In the genomic region with DNA sequence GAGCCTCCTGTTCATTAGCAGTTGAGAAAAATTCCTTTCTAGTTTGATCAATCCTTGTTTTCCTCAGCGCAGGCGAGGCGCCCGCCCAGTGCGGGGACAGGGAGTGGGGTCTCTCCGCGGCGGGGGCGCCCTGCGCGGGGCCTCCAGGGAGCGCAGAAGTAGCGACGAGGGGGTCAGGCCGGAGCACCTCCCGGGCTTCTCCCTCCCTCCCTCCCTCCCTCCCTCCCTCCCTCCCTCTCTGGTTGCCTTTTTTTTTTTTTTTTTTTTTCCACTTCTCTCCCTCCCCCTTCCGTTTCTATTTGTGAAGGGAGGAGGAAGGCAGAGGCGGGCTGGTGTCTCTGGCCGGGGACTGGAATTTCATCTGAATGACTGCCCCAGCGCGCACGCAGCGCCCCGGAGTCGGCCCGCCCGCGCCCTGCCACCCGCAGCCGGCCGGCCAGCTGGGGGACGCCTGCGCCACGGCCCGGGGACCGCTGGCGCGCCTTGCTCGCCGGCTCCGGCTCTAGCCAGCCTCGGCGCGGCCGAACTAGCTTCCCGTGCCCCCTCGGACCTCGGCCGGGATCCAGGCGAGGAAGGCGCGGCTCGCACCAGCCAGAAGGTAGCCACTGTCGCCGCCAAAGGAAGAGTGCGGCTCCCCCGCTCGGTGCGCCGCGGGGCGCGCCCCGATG, we compare ENCODE assay signal across 8 mouse cellular contexts. TPM values are rescaled to one million over a fixed set of nuclear protein-coding genes. Genes with fewer than 3 reads are reported as not detected.
DNase-seq lines count a peak whose midpoint lies in the region; ATAC-seq and TF ChIP-seq lines count a peak whose summit lies in the region.

A gene (plus strand): TSS at position 302 of the 668 bp plus-strand sequence.

- peak within 1 kb of the TSS; percentile 76 to 92 for H3K4me3 ChIP-seq in ES-E14 (ENCODE audit: insufficient read depth in 1 of 2, low read depth in 1 of 2, low read length in 2 of 2, poor library complexity in 1 of 2, severe bottlenecking in 1 of 2)
- peak within 1 kb of the TSS; percentile 96 for H3K4me3 ChIP-seq in layer of hippocampus, adult 2 months
- H3K4me3 ChIP-seq in lung, embryonic 14.5 days (ENCODE audit: low read depth, low read length): peak within 1 kb of the TSS; percentile 96
- peak within 1 kb of the TSS; percentile 90 for H3K4me3 ChIP-seq in olfactory bulb, adult 2 months (ENCODE audit: insufficient read depth, low read depth, low read length)

- peak within 1 kb of the TSS; percentile 96 for H3K9ac ChIP-seq in ES-E14 (ENCODE audit: insufficient read depth, low read depth, low read length, poor library complexity, severe bottlenecking)
- H3K9ac ChIP-seq in lung, embryonic 14.5 days: peak within 1 kb of the TSS; percentile 93

- peaks cover 18 to 19% of the 10 kb centered on the region in 2 experiments for H3K4me1 ChIP-seq in ES-E14 (ENCODE audit: control insufficient read depth in 2 of 2, insufficient read depth in 2 of 2, low read length in 2 of 2, poor library complexity in 1 of 2)
- H3K4me1 ChIP-seq in lung, embryonic 14.5 days (ENCODE audit: insufficient read depth): peaks cover 13% of the 10 kb centered on the region
- H3K4me1 ChIP-seq in olfactory bulb, adult 2 months (ENCODE audit: control insufficient read depth, insufficient read depth, low read length): peaks cover 18% of the 10 kb centered on the region

- in situ Hi-C loops in ES-E14 (cut with MboI; ENCODE audit: low sequenced_read_pairs in 2 of 2, unreplicated experiment in 2 of 2): no loop called here

- TF ChIP-seq CTCF in layer of hippocampus, adult 2 months (conservative IDR thresholded peaks at IDR 0.05): no peak
- TF ChIP-seq CTCF in lung, embryonic 14.5 days (IDR thresholded peaks at IDR 0.05; ENCODE audit: low read depth): no peak
- TF ChIP-seq CTCF in olfactory bulb, adult 2 months (IDR thresholded peaks at IDR 0.05; ENCODE audit: insufficient read depth, low read depth, low read length): no peak

- 0 out of 2 replicates have a peak, but pooled peaks have one; percentile 36 for TF ChIP-seq POLR2A in olfactory bulb, adult 2 months (IDR thresholded peaks at IDR 0.05; ENCODE audit: insufficient read depth, low read depth, low read length)

- H3K27ac ChIP-seq in ES-E14 (ENCODE audit: insufficient read depth, low read depth, low read length, poor library complexity, severe bottlenecking): peak within 1 kb of the TSS; percentile 98
- peak within 1 kb of the TSS; percentile 100 for H3K27ac ChIP-seq in layer of hippocampus, adult 2 months
- peak within 1 kb of the TSS; percentile 100 for H3K27ac ChIP-seq in lung, embryonic 14.5 days (ENCODE audit: low read depth)
- H3K27ac ChIP-seq in olfactory bulb, adult 2 months (ENCODE audit: insufficient read depth, low read depth, low read length): peak within 1 kb of the TSS; percentile 98

- H3K36me3 ChIP-seq in ES-E14 (ENCODE audit: control insufficient read depth, insufficient read depth, low read length, poor library complexity, severe bottlenecking): peaks cover 11% of the 10 kb centered on the region
- peaks cover 26% of the 10 kb centered on the region for H3K36me3 ChIP-seq in lung, embryonic 14.5 days (ENCODE audit: insufficient read depth)

- no peaks in the 10 kb centered on the region for H3K9me3 ChIP-seq in ES-E14 (ENCODE audit: control insufficient read depth, insufficient read depth, low read depth, low read length)
- no peaks in the 10 kb centered on the region for H3K9me3 ChIP-seq in lung, embryonic 14.5 days (ENCODE audit: low read depth, low read length)

- ATAC-seq in lung, embryonic 14.5 days (ENCODE audit: insufficient read depth): peak; percentile 30

- intact Hi-C loops in heart, postnatal 36 days (cut with DNase I): loop anchor here (2.0 kb wide), 1 partner anchor 105 kb away; a partner anchor contains a TSS

- 0% methylated on average over 57 of the region's 64 CpGs for WGBS in lung, embryonic 14.5 days
- WGBS in olfactory bulb, adult 2 months: under 1% methylated on average over 60 of the region's 64 CpGs

- no peak for DNase-seq in ES-E14 (ENCODE audit: low read depth, low spot score)
- DNase-seq in cerebellum, adult 11 months: peak; percentile 80
- DNase-seq in forelimb bud, embryonic 11.5 days (ENCODE audit: low read depth, low spot score): peak; percentile 69
- DNase-seq in heart, postnatal 36 days: peak; percentile 82 to 92
- DNase-seq in layer of hippocampus, adult 2 months (ENCODE audit: low spot score in 2 of 2): peak; percentile 64 to 82
- DNase-seq in lung, embryonic 14.5 days: peak; percentile 85
- peak; percentile 58 to 70 for DNase-seq in thymus, adult 18-20 months

- peak within 1 kb of the TSS; percentile 94 for H3K4me2 ChIP-seq in lung, embryonic 14.5 days

- H3K27me3 ChIP-seq in lung, embryonic 14.5 days (ENCODE audit: insufficient read depth, low read length): no peaks in the 10 kb centered on the region

TF ChIP-seq in ES-E14, 5 proteins besides CTCF, POLR2A, EP300 and RAD21:
- no peak for TF ChIP-seq MAFK (IDR thresholded peaks at IDR 0.05; ENCODE audit: insufficient read depth, low read depth, low read length)
- TF ChIP-seq ZC3H11A (IDR thresholded peaks at IDR 0.05; ENCODE audit: borderline replicate concordance, low read depth, low read length): no peak
- peak; percentile 94 for TF ChIP-seq ZNF384 (IDR thresholded peaks at IDR 0.05; ENCODE audit: low read depth, low read length)
- 0 out of 2 replicates have a peak, but pooled peaks have one; percentile 42 for TF ChIP-seq HCFC1 (IDR thresholded peaks at IDR 0.05; ENCODE audit: borderline replicate concordance, insufficient read depth, low read length)

RNA-seq across cellular contexts. Expression of the gene that starts here (rescaled TPM):
- 26.1 and 33.2 TPM in 2 replicates for total RNA-seq in ES-E14 (2012; rRNA removed)
- total RNA-seq in heart, postnatal 36 days (2021): 10 to 100 TPM; 38.7 to 40.0 TPM
- 100 to 1,000 TPM in 1 of 2 experiments, 10 to 100 TPM in 1; 99.9 to 108 TPM for total RNA-seq in layer of hippocampus, adult 2 months (2021)
- polyA plus RNA-seq in lung, embryonic 14.5 days (2014; fragmentation: Nextera tagmentation; extraction: Ambion mirVana): 28.3 and 31.0 TPM in 2 replicates
- polyA plus RNA-seq in olfactory bulb, adult 2 months (2012; ENCODE audit: insufficient read depth, insufficient read length, low replicate concordance, missing spikeins): not detected in 2 replicates
